Mouse (Mus musculus): ENCODE data around the gene Olfr1337.
"Not testable (repeated sequence)": the region's sequence is repeated elsewhere in the genome, so short reads cannot be mapped to it uniquely, and the experiment has no call there.

The Olfr1337 gene

DNA sequence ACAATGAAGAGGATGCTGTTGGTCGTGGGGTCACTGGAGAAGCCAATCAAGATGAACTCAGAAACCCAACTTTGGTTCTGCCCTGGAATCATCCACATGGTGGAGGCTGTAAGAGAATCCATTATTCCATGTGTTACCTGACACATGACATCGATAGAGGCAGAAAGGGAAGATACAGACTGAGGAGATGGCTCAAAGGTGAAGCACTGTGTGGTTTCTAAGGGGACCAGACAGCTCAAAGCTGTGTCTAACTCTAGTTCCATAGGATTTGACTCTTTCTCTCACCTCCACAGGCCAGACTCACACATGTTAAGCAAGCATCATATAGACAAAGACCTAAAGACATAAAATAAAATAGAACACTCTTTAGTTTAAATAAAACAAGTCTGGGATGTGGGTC lies at the start of gene Olfr1337:
Gene Olfr1337 (minus strand): TSS at position 101 of the 400 bp plus-strand sequence.
- no peak for DNase-seq (ENCODE audit: low read depth, low spot score)

DNA sequence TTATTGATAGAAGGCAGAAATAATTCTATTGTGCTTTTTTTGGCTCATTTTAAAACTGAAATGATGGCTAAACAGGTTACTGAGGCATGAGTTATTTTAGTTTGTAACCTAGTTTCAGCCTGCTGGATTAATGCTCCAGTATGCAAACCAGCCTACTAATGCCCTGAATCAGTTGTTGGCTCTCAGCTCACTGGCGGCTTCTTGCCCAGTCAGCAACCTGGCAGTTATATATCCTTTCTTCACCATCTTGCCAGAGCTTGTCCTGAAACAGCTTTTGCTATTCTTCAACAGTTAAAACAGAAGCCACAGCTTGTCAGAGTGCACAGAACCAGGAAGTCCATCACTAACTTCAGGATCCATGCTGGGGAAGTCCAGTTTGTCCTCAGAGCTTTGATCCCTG lies 36.5 kb upstream of the Olfr1337 start:
- no peak for DNase-seq (ENCODE audit: low read depth, low spot score)

DNA sequence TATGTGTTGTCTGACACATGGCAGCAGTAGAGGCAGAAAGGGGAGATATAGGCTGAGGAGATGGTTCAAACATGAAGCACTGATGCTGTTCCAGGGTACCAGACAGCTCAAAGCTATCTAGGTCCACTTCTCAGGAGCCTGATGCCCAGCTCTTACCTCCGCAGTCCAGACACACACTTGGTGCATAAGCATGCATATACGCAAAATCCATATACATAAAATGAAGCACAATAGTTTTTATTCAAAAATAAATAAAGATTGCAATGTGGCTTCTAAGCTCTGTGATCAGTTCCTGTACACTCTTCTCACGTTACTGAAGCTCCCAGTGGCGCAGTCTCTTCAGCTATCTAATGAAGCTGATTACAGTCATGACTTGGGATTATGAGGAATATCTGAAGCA lies 27.5 kb upstream of the Olfr1337 start, which contains the start of gene Olfr1335:
Gene Olfr1335 (minus strand): TSS at position 101 of the 400 bp plus-strand sequence.
- DNase-seq (ENCODE audit: low read depth, low spot score) = no peak

DNA sequence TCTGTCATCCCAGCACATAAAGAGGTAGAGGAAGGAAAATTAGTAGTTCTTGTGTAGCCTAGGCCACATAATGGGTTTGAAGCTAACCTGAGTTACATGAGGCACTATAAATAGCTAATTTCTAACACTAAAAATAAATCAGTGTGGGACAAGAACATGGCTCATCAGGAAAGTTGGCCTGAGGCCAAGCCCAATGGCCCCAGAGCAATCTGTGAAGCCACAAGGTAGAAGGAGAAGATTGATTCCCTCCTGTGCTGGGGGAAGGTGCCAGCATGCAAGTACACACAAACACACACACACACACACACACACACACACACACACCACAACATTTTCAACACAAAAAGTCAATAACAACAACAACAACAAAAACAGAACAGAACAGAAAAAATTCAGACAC lies 10.4 kb upstream of the Olfr1337 start:
- not testable (repeated sequence) for DNase-seq (ENCODE audit: low read depth, low spot score)

DNA sequence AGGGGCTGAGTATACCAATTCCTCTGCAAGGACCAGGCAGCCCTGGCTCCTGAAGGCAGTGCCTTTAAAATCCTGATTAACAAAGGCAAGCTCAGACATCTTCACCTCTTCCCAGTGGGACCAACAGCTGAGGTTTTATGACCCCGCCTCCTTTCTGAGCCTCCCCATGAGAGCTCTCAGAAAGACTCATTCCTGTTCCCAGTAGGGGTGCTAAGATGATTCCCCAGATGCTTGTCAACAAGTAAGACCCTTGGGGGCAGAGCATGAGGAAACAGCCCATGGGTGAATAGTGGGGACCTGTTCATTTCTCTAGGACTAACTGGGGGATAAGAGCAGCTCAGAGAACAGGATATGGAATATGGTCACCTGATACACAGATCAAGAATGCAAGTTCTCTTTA lies 23.7 kb downstream of the Olfr1337 start, which contains the start of gene Olfr1338:
Gene Olfr1338 (minus strand): TSS at position 101 of the 400 bp plus-strand sequence.
- no peak for DNase-seq (ENCODE audit: low read depth, low spot score)

DNA sequence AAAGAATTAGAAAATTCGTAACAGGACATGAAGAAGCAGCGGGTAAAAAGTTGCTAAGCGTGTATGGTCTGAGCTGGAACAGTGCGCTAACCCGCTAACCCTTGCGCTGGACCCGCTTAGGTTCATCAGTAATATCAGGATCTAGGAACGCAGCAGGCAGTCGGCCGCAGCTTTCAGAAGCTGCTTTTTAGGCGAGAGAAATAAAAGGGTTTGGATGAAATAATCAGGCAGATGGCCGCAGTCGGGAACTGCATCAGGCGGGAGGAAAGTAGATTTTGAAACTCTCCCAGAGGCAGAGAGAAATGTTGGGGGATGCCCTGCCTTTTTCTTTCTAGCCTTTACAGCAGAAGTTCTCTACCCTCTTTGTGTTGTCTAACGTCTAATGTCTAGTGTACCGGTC lies 40.5 kb downstream of the Olfr1337 start:
- DNase-seq (ENCODE audit: low read depth, low spot score) = no peak

DNA sequence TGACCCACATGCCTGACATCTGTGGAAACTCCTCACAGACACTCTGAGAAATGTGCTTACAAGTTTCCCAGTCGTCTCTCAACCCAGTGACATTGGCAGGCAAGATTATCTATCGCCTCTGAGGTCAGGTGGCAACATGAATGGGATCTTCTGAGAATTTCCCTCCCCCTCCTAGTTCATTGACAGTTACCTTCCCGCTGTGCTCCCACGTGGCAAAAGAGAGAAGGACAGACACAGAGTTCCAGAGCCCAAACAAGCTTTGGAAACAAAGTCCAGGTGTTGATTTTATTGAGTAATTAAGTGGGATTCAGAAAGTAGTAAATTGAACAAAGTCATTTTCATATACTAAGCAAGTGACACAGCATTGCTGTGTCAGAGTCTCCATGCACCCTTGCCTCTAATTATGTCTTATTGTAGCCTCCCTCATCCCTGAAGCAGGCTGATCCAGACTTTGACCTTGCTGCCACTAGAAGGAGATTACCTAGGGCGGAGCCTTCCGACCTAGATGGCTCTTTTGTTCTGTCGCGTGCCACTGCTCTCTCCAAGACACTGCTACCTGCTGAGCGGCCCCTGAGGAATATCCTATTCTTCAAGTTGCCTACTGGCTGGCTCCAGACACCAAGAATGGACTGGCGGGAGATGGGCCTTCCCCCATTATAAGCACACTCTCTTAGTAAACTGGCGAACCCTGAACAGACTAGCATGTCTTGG lies 41.2 kb downstream of the Olfr1337 start:
- no peak for DNase-seq (ENCODE audit: low read depth, low spot score)

DNA sequence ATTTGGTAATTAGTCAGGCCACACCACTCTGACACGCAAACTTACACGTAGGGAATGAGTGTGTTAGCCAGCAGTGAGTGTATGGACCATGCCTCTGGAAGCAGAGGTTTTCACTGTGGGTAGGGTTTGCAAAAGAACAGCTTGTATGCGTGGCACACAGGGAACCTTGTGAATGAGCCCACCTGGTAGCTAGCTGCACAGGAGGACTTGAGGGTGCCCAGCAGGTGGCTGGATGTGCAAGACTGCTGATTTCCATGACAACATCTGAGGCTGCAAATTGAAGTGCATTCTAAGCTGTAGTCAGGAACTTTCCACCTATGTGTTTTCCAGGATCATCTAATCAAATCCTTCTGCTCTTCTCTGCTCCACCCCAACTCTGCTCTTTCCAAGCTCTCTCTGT lies 42.8 kb downstream of the Olfr1337 start:
- no peak for DNase-seq (ENCODE audit: low read depth, low spot score)

DNA sequence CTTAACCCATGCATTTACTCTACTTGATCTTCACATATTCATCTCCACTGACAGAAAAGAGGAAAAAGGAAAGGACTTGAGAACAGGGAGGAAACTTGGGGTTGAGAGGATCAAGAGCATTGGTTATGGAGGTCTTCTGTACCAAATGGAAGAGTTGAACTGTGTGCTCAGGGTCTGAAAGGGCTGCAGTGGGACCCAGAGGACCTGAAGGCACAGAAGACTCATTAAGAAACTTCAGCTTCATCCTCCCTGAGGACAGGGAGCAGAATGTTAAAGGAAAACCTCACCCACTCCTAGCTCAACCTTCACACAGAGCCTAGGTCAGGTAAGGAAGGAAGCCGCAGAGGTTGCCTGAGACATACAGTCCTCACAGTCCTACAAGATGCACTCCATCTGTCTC lies 50.5 kb downstream of the Olfr1337 start, which contains the start of gene Olfr1339:
Gene Olfr1339 (plus strand): TSS at position 301 of the 400 bp plus-strand sequence.
- DNase-seq (ENCODE audit: low read depth, low spot score) = no peak
